Mouse (Mus musculus): Measurements from ENCODE around the gene Usp19.

DNA sequence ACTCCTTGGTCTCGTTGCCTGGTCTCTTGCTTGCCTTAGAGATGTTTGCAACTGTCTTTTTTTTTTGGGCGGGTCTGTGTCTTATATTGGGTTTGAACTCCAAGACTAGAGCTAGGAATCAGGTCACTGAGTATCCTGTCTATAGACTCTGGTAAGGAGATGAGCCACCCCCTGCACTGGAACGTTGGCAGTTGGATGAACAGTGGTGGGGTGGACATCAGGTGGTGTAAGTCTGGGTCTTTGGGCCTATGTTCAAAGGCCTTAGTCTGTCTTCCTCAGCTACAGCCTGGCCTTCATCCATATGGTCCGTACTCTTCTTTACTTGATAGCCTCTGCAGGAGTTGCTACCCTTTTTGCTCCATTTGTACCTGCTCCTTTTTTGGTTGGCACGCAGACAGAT lies 28.7 kb upstream of the Usp19 start:
- TF ChIP-seq POLR2A (IDR thresholded peaks at IDR 0.05; ENCODE audit: low read depth, low read length) (no peak), CTCF (conservative IDR thresholded peaks at IDR 0.05; ENCODE audit: insufficient read depth, insufficient read length, low read depth, low read length) (no peak)
